Mouse (Mus musculus) kidney, postnatal 10 days (tissue): Measurements from ENCODE around the gene Tceanc2.

Experiments used
- DNase-seq: peaks from one replicate; pipeline ENCODE4 v3.0.0; 2021; ENCODE audit warnings: mixed read lengths

Gene Tceanc2

GRCm38 (mm10) chr4:107177506-107177905 is 1.4 kb downstream of the Tceanc2 start:
- DNase-seq: no peak

DNA sequence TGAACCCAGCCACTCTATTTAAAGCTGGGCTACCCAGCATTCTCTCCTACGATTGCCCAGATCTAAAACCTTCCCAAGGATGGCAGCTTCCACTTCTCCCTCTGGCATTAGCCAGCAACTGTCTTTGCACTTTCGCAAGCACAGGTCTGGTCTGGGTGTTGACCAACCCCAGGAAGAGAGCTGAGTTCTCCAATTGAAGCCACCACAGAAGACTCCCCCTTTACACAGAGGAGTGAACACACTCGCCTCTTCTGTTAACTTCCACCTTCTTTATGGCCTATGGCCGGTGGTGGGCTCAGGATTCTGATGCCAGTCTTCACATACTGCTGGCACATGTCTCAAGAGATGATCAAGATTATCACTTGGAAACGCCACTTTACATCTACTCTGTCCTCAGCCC is 11.1 kb downstream of the Tceanc2 start:
- no peak for DNase-seq

DNA sequence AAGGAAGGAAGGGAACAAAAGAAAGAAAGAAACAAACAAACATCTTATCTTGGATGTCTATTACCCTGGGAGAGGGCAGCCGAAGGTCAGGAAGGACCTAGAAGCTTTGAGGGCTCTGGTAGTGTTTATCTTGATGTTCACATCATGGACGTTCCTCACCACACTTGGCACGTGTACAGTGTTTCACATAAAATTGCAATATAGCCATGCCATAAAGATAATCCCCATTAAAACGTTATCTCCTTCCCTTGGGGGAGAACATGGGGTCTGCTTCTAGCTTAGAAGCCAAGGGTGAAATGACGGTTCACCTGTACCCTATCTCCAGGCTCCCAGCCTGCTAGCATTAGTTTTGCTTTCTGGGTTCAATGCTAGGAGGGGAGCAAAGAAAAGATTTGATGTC is 12.2 kb downstream of the Tceanc2 start:
- no peak for DNase-seq

- peak; percentile 81 for DNase-seq
Measured at GRCm38 (mm10) chr4:107163756-107164587, 14.9 kb downstream of the Tceanc2 start.

- no peak for DNase-seq
Measured at GRCm38 (mm10) chr4:107163341-107163740, 15.6 kb downstream of the Tceanc2 start.

GRCm38 (mm10) chr4:107160181-107160580 is 18.7 kb downstream of the Tceanc2 start:
- peak; percentile 16 for DNase-seq

DNA sequence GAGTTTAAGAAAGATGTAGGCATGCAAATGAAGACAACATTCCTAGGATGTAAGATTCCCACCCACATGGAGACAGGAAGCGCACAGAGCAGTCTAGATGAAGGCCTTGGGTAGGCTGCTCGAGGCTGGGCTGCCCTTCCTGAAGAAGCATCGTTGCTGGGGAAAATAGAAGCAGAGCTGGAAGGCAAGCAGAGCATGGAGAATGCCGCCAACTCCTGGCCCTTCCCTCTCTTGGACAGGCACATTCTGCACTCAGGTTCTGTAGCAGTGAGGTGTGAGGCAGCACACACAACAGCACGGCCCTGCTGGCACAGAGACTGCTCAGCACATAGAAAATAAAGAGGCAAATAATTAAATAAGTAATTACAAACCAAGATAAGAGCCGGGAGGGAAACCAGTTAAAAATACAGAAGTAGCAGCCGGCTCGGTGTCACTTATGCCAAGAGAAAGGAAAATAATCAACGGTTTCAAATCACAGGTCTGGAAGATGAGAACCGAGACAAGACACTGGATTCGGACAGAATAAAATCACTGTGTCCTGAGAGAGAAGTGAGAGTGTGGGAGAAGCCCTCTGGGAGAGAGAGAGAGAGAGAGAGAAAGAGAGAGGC is 19.6 kb downstream of the Tceanc2 start:
- DNase-seq: no peak

DNA sequence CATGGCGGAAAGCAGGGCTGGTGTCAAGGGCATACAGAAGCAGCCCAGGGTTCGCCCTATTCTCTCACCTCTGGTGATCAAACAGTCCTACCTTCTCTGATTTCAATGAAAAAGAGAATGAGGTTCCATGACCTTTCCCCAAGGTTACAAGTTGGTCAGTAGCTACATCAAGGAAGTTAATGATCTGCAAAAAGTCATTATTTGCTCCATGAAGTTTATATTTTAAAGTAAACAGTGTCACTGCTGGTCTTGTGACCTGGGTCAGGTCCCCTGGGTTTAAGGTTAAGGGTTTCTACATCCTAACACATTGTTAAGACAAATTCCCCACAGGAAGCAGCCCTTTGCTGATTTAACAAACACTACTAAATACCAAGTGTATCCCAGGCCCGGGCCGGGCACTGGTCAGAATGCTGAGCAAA is 21.9 kb downstream of the Tceanc2 start:
- DNase-seq: peak; percentile 41

GRCm38 (mm10) chr4:107152571-107152970 is 26.3 kb downstream of the Tceanc2 start:
- DNase-seq: no peak

DNA sequence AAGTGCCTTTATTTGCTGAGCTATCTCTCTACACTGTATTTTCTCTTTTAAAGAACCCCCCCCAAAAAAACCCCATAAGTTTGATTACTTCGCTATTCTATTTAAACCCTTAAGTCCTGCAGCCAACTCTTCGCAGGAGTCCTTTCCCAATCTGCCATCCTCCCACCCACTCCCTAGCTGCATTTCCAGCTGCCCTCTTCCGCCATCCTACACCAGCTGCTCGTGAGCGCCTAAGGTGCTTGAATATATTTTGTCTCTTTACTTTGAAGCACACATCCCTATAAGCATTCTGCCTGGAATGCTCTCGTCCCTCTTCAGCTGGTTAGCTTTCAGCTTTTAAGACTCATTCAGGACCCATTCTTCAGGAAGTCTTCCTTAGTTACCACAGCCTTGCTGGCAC is 27.9 kb downstream of the Tceanc2 start:
- no peak for DNase-seq

DNA sequence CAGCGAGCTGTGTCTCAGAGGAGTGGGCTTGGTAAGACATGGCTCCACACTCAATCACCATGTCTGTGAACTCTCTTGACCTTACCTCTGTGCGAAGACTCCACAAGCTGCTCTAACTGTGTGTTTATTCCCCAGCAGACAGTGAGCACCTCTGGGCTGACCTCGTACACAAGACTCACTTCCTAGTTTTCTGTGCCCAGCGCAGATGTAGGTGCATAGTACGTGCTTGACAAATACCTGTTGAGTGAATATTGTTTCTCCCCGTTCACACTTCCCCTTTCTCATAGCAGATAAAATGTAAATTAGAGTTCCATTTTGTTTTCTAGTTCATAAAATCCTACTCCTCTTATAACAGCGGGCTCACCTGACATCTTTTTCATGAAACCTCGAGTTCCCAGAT is 35.4 kb downstream of the Tceanc2 start:
- DNase-seq: no peak

DNA sequence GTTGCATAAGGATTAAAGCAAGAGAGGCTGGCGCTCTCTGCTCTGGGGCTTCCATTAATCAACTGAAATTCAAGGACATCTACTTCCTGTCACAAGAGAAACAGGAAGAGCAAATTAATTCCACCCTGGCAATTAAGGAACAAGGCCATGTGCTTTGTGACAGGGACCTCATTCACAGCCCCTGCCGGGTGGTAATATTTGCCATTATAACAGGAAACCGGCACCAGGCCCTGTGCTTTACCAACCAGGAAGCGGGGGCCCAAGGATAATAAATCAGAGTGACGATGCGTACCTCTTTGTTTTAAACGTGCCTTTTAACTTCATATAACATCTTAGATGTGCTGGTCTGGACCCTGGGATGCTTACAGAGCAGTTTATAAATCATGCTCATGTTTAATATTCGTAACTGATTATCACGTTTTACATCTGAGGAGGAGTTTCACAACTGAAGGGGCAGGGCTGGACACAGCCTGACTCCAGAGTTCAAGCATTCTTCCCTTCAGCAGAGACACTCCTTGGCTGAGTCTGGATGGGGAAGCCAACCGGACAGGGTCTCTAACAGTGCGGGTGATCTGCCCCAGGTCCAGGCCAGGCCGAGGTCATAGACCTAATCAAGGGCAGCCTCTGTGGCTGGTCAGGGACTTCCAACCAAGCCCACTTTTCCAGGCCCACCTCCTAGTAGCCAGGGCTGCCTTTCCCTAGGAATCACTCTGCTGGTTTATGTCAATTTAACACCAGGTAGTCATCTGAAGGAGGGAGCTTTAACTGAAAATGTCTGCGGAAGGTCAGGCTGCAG is 38.9 kb downstream of the Tceanc2 start:
- peak; percentile 65 for DNase-seq

DNA sequence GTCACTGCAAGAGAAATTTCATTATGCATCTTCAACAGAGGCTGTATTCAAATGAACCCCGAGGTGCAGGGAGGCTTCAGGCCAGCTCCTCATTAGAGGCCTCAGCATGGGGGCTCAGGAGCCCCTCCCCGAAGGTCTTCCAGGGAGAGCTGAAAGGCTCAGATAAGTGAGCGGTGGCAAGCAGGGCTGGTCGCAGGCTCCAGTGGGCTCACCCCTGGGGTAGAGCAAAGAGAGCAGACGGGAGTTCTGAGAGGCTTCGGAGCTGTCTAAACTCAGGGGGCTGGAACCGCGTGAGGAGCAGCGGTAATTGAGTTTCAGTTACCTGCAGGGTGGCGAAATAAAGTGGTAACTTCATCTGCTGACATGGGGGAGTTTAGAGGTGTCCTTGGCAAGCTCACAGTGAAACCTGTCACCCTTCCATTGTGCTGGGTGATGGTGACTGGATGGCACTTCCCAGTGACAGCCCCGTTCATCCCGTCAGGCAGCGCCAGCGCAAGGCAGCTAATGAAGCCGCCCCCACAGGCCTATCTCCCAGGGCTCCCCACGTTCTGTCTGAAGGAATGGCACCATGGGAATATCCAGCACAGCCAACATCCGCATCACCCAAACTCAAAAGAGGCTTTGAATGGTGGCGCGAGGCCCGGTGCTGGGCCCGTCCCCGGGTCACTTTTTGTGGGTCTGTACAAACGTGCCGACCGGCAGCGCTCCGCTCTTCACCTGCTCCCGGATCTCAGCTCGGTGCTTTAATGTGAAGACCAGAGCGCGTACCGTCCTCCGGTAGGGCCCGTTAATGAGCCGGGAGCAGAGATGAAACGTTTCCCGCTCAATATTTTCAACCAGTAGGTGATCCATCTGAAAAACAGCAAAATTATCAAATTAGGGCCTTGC is 39.7 kb downstream of the Tceanc2 start:
- peak; percentile 35 for DNase-seq

DNA sequence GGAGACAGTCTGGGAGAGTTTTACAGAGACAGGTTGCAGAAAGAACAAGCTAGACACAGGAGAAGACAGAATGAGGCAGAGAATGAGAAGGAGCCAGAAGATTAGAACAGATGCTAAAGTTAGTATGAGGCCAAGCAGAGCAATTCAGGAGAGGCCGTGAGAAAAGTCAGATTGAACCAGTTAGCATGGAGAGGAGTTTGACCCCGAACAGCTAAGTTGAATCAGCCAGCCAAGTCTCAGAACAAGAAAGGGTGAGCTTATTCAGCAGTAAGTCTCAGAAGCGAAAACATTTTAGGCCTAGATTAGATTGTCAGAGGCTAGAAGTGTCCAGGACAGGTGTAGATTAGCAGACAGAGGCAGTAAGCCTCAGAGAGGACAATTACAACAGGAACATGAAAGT is 42.4 kb downstream of the Tceanc2 start:
- DNase-seq: peak; percentile 32

DNA sequence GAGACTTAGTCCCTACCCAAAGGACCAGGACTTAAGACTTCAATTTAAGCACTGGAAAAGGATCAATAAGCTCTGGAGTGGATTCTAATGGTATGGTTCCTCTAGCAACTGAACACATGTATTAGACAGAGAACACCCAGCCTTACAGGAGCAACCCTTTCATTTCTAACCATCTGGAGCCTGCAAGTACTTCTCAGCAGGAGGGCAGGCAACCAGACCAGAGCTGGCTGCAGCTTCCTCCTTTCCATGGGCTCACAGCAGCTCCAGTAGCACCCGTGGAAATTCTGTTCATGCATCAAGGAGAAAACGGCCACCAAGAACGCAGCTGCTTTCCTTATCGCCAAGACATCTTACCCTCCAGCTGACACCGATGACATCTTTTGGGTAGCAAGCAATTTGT is 43.3 kb downstream of the Tceanc2 start:
- DNase-seq: no peak

- DNase-seq: no peak
Measured at GRCm38 (mm10) chr4:107134891-107135290, 44.0 kb downstream of the Tceanc2 start.

GRCm38 (mm10) chr4:107130534-107130933 is 48.4 kb downstream of the Tceanc2 start:
- DNase-seq: peak; percentile 63

GRCm38 (mm10) chr4:107129373-107129772 is 49.5 kb downstream of the Tceanc2 start:
- DNase-seq: no peak

- no peak for DNase-seq
Measured at GRCm38 (mm10) chr4:107127901-107128669, 50.8 kb downstream of the Tceanc2 start.

- no peak for DNase-seq
Measured at GRCm38 (mm10) chr4:107126891-107127524, 51.9 kb downstream of the Tceanc2 start.

DNA sequence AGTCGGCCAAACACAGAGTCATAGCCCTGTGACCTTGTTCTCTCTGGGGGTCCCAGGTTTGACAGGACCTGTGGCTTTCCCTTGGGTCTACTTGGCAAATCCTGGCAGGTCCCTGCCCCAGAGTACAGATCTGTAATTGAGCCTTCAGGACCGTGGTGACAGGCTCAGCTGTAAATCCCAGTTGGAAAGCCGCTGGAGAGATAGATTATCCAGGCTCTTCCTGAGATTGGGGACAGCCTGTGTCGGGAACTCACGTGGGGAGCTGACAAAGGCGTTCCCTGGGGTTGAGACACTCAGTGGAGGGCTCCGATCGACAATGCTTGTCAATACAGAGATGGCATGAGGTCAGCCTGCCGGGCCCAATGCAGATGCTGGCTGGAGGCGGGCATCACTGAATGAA is 52.5 kb downstream of the Tceanc2 start:
- no peak for DNase-seq
